Mouse (Mus musculus): ENCODE measurements at regions not wholly inside any gene's neighbourhood (a gene's known extent, or its start where the extent isn't known, plus 50 kb on each side); places are given as distances from the start of the nearest gene placed in this dataset.
A peak's percentile ranks its signal among the peaks of the same experiment; 100 is the strongest.

DNA sequence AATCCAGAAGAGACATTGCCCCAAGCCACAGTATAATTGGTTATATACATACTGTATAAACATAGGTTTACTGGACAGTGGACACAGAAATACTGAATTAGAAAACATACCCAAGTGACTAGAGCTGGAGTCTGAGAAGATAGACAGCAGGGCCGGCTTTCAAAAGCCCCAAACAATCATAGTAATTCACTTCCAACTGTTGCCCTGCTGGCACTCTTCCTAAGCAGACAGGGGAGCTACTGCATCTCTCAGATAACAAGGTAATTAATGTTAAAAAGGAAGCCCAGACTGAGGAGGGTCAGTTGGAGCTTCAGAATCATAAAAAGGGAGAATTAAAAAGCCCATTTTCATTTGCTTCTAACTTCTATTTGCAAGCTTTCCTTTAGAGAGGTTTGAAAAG is 764.5 kb downstream of the Vgll3 start:
- Histone ChIP-seq H3K4me3 (no peak overlapping the region), H3K4me1 (no peaks in the 10 kb centered on the region), H3K9me3 (no peaks in the 10 kb centered on the region), H3K4me2 (replicated peaks) (no peak overlapping the region), H3K9ac (replicated peaks) (no peak overlapping the region), H3K27ac (replicated peaks) (no peak overlapping the region), H3K36me3 (no peaks in the 10 kb centered on the region), H3K27me3 (no peaks in the 10 kb centered on the region)
- 54% methylated on average over 1 of the region's 1 CpGs for WGBS
- no peak for ATAC-seq (ENCODE audit: low FRiP score, low read depth)

DNA sequence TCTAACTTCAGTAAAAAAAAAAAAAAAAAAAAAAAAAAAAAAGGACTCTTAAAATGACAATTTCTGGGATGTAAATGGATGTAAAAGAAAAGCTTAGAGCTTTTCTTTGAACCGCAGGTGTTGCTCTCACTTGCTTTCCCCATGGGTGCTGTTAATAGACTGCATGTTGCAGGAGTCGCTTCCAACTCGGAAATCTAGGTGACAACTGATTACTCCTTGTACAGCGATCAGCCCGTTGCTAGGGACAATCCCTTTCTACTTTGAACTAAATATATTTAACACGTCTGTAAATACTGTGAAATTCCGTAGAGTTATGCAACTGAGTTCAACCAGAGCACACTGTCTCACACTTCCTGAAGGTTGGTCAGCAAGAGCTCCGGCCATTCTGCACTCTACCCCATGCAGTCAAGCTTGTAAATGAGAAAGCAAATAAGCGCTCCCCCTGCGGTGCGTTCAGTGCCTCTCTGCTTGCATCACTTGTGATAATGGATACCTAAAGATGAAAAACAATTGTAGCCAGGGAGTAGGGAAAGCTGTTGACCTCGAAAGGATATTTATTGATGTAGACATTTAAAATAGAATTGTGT is 770.7 kb downstream of the Vgll3 start:
- 8% methylated on average over 12 of the region's 12 CpGs for WGBS
- H3K4me1 ChIP-seq: no peaks in the 10 kb centered on the region
- no peak overlapping the region for H3K9ac ChIP-seq (replicated peaks)
- no peak overlapping the region for H3K4me3 ChIP-seq
- ATAC-seq (ENCODE audit: low FRiP score, low read depth): peak; percentile 82
- no peaks in the 10 kb centered on the region for H3K27me3 ChIP-seq
- peak overlapping the region; percentile 39 for H3K4me2 ChIP-seq (replicated peaks)
- H3K27ac ChIP-seq (replicated peaks): no peak overlapping the region
- no peaks in the 10 kb centered on the region for H3K36me3 ChIP-seq
- H3K9me3 ChIP-seq: no peaks in the 10 kb centered on the region

DNA sequence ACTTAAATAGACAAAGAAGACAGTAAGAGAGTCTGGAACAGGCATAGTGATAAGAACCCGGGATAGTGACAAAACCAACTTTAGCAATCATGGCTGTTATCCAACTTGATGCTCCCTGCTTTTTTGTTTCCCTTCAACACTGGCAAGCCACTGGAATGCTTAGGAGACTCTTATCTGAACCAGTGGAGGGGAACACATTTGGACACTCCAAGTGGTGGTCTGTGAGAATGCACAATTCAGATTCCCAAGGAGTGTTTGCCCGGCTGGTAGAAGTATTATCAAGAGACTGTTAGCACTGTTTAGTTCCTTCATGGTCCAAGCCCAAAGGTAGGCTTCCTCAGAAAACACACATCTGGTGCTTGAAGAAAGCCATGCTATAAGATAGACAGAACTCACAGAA is 787.2 kb downstream of the Vgll3 start:
- no peak for ATAC-seq (ENCODE audit: low FRiP score, low read depth)
- Histone ChIP-seq H3K9ac (replicated peaks) (no peak overlapping the region), H3K27ac (replicated peaks) (no peak overlapping the region), H3K4me2 (replicated peaks) (no peak overlapping the region), H3K27me3 (no peaks in the 10 kb centered on the region), H3K4me3 (no peak overlapping the region), H3K36me3 (no peaks in the 10 kb centered on the region), H3K4me1 (no peaks in the 10 kb centered on the region), H3K9me3 (no peaks in the 10 kb centered on the region)
- WGBS: 48% methylated on average over 2 of the region's 2 CpGs

DNA sequence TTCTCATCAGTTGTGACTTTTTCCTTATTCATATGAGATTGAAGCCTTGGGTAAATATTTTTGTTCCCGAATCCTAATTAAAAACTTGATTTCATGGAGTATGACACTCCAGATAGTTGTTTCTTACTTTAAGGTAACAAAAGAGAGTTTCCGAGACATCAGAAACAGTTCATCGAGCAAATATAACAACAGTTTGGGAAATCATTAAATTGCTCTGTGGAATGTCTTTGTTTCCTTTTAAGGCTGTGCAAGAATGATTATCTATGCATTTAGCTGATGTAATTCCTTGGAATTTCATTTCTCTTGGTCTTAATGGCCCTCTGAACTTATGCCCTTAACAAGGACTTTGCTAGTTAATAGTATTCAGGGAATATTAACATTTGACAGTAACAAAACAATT is 787.6 kb downstream of the Vgll3 start:
- Histone ChIP-seq H3K36me3 (no peaks in the 10 kb centered on the region), H3K9me3 (no peaks in the 10 kb centered on the region), H3K4me3 (no peak overlapping the region), H3K4me1 (no peaks in the 10 kb centered on the region), H3K4me2 (replicated peaks) (no peak overlapping the region), H3K9ac (replicated peaks) (no peak overlapping the region), H3K27ac (replicated peaks) (no peak overlapping the region), H3K27me3 (no peaks in the 10 kb centered on the region)
- ATAC-seq (ENCODE audit: low FRiP score, low read depth): no peak
- WGBS: 56% methylated on average over 3 of the region's 3 CpGs

DNA sequence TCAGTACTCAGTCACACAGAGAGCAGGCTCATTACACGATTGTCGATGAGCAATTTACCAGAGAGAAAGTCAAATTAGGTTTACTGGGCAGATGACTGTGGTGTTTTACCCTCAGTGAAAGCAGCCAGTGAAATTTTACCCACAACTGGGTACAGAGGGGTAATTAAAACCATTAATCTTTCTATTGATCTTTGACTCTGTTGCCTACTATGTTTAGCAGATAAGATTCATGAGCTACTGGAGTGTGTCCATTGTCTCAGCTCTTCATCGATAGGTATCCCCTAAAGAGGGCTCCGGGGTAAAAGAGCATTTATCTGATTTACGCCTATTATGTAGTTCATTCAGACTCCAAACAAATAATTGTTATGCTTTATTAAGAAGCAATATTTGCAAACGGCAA is 788.8 kb downstream of the Vgll3 start:
- no peak for ATAC-seq (ENCODE audit: low FRiP score, low read depth)
- H3K9ac ChIP-seq (replicated peaks): no peak overlapping the region
- 43% methylated on average over 6 of the region's 6 CpGs for WGBS
- H3K27me3 ChIP-seq: no peaks in the 10 kb centered on the region
- no peaks in the 10 kb centered on the region for H3K4me1 ChIP-seq
- no peak overlapping the region for H3K27ac ChIP-seq (replicated peaks)
- no peaks in the 10 kb centered on the region for H3K36me3 ChIP-seq
- no peak overlapping the region for H3K4me2 ChIP-seq (replicated peaks)
- no peaks in the 10 kb centered on the region for H3K9me3 ChIP-seq
- no peak overlapping the region for H3K4me3 ChIP-seq

Data from midbrain, embryonic 12.5 days (tissue).